Mouse (Mus musculus): Measurements from ENCODE around the gene Eloa.

The Eloa gene

DNA sequence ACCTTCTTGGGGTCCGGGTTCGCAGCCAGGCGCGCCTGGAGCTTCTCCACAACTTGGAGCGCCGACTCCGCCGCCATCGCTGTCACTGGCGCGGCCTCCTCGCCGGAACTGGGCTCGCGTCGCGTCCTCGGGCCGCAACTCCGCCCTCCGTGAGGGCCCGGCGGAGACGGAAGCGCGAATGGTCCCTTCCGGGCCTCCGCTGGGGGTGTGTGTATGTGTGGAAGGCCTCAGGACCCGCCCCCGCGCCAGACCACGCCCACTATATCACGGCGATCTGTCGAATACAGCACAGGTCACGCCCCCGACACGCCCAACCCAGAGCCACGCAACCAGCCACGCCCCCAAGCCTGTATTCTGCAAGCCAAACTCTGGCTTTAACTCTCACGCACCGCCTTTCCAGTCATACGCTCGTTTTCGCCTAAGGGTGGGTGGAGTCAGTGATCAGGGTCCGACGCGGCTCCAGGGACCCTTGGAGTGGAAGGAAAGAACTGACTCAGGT, at the start of gene Eloa:
Eloa (minus strand) TSS at position 215 of the 499 bp plus-strand sequence.
- DNase-seq (ENCODE audit: low spot score in 2 of 2) = peak; percentile 100

DNA sequence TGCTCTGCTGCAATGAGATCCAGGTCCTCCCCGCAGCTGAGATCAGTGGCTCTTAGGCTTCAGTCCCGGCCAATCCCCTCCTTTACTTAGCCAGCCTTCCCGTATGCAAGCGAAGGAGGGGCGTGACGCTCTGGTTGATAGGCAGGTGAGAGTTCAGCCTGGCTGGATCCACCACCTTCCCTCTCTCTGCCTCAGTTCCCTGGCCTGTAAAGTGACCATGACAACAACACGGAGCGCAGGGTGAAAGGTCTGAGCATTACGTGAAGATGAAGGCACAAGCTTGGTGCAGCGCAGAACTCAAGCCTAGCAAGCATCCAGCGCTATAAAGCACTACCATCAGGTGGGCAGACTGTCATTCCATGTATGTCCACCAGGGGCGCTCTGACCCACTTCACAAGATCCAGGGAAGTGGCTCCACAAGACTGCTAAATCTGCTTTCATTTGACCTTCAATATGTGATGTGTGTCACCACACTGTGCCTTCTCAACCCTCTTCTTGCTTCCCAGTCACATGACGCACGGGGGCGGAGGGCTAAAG, 49.7 kb upstream of the Eloa start:
- peak; percentile 70 to 88 for DNase-seq (ENCODE audit: low spot score in 2 of 2)

DNA sequence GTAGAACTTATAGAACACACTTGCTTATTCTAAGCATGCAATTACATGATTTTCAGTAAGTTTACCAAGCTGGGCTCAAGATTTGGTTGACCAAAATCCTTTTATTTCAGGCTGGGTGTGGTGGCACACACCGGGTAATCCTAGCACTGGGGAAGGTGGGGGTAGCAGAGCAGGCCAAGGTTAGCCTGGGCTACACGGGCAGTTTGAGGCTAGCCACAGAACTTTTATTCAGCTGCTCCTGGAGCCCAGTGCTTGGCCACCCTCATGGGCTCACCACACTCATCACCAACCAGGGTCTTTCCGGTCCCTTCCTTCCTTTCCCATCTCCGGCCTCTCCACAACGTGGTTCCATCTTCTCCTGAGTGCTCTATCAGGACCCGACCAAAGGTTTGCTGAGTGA, 49.0 kb upstream of the Eloa start:
- DNase-seq (ENCODE audit: low spot score in 2 of 2) = no peak

DNA sequence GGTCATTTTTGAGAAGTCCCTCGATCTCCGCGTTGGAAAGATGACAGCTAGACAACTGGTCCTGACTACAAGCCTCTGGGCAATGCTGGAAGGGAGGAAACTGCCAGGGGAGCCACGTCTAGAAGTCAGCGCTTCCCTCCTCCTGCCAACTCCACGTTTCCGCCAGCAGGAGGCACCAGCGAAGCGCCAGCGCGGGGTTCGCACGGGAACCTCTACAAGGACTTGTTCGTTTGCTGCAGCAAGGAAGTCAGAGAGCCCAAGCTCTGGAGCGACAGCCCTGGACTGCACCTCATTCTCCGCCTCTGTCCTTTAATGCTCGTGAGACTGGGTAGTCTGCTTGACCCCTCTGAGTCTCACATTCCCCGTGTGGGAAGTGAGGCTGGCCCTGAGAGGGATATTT, 48.4 kb upstream of the Eloa start:
- peak; percentile 59 to 81 for DNase-seq (ENCODE audit: low spot score in 2 of 2)

DNA sequence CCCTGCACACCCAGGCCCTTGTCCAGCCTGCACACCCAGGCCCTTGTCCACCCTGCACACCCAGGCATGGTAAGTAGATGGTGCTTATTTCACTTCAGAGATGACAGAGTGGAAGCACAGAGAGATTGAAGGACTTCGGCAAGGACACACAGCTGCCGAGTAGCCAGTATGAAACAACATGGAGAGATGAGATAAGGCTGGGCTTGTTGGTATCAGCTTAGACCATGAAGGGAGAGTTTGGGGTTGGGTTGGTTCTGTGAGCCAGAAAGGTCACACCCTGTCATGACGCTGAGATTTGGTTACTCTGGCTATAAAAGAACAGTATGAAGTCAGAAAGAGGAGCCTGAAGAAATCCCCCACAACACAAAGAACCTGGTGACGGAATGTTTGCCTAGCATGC, 47.8 kb upstream of the Eloa start:
- no peak for DNase-seq (ENCODE audit: low spot score in 2 of 2)

DNA sequence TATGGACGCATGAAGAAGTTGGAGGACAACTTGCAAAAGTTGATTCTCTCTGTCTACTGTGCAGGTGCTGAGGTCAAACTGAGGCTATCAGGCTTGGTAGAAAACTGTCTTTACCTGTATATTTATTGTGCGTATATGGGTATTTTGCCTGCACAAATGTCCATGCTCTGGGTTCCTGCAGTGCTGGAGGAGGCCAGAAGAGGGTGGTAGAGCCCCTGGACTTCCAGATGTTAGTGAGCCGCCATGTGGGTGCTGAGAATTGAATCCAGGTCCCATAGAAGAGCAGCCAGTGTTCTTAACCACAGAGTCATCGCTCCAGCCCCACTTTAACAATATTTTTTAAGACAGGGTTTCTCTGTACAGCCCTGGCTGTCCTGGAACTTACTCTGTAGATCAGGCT, 41.6 kb upstream of the Eloa start:
- no peak for DNase-seq (ENCODE audit: low spot score in 2 of 2)

DNA sequence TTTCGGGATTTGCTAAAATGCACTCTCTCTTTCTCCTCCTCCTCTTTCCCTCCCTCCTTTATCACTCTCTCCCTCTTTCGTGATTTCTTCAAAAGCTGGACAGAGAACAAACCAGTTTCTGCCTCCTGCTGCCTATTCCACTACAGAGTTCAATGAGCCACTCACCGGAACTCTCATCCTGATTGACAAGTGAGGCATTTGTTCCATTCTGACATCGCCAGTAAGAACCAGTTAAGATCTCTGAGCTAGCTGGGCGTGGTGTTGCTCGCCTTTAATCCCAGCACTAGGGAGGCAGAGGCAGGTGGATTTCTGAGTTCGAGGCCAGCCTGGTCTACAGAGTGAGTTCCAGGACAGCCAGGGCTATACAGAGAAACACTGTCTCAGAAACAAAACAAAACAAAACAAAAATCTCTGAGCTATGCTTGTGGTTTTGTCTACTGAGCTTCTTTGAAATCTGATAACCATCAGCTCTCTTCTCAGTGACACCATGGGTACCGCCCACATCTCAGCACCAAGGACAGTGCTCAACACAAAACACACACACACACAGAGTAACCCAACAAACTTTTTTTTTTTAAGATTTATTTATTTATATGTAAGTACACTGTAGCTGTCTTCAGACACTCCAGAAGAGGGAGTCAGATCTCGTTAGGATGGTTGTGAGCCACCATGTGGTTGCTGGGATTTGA, 38.4 kb upstream of the Eloa start:
- DNase-seq (ENCODE audit: low spot score in 2 of 2) = peak in 1 of 2 experiments; percentile 46

DNA sequence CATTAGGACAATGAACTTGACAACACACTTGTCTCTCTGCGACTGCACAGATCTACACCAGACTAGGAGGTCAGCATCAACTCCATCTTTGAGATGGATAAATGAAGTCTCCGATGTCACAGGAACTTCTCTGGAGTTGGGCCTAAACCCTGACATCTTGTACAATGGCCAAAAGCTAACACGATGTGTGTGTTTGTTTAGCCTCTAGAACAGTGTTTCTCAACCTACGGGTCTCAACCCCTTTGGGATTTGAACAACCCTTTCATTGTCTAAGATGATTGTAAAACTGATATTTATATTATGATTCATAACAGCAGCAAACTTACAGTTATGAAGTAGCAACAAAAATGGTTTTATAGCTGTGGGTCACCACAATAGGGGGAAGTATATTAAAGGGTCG, 36.4 kb upstream of the Eloa start:
- no peak for DNase-seq (ENCODE audit: low spot score in 2 of 2)

DNA sequence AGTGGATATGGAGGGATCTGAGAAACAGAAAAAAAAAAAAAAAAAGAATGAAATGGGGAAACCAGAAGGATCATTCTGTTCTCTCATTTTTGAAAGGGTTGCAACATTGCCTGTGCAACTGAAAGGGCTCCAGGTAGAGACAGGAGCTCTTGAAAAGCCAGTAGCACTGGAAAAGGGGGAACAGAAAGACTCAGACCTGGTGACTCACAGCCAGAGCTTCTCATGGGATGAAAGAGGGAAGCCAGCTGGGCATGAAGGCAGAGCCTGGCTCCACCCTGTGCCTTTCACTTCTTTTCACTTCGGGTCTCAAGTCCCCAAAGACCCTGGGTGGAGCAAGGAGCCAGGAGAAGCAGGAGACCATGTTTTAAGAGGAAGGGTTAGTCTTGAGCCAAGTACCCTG, 34.5 kb upstream of the Eloa start:
- DNase-seq (ENCODE audit: low spot score in 2 of 2) = no peak

DNA sequence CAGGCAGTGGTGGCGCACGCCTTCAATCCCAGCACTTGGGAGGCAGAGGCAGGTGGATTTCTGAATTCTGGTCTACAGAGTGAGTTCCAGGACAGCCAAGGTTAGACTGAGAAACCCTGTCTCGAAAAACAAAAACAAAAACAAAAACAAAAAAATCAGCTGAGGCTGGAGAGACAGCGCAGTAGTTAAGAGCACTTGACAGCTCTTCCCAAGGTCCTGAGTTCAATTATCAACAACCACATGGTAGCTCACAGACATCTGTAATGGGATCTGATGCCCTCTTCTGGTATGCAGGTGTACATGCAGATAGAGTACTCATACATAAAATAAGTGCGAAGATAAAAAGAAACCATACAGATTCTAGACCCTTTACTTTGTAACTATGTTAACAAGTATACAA, 32.3 kb upstream of the Eloa start:
- DNase-seq (ENCODE audit: low spot score in 2 of 2) = no peak

DNA sequence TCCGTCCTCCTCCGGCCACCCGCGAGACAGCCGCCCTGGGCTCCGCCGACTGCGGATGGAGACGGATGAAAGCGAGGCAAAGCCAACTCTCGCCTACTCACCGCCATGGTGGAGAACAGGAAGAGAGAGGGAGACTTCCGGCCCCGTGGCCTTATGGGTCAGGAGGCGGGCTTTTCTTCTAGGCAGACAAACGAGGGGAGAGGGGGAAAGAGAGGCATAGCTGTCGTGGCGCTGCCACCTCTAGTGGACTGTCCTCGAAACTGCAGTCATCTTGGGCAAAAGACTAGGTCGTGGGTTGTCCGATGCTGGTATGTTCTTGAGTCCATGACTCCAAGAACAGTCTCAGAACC, 31.7 kb upstream of the Eloa start, which contains the start of gene Rpl11:
Rpl11 (minus strand) TSS at position 182 of the 350 bp plus-strand sequence.
- DNase-seq (ENCODE audit: low spot score in 2 of 2) = peak; percentile 82 to 93

DNA sequence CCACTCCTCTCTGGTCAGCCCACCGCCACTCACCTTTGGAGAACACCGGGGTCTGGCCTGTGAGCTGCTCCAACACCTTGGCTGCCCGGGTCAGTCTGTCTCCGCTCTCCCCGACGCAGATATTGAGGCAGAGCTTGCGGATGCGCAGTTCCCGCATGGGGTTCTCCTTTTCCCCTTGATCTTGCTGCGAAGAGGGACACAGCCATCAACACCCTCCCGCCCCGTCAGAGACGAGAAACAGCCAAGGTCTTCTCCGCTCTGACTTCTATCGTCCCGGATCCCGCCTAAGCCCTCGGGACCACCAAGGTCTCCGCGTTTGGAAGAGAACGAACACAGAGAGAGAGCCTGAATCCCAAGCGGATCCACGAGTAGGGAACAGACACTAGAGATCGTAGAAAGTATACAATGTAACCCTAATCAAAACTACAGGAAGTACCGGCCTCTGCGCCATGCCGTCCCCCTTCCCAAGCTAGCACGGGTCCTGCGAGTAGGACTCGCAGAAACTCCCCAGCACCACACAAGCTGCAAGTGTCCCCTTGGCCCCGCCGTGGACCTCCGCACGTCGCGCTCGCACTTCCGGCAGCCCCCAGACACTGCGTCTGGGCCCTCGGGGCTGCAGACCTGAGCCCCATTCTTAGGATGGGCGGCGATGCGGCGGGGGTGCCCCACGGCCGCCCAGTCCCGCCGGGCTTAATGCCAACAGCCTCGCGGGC, 31.1 kb upstream of the Eloa start:
- DNase-seq (ENCODE audit: low spot score in 2 of 2) = peak; percentile 32 to 59

DNA sequence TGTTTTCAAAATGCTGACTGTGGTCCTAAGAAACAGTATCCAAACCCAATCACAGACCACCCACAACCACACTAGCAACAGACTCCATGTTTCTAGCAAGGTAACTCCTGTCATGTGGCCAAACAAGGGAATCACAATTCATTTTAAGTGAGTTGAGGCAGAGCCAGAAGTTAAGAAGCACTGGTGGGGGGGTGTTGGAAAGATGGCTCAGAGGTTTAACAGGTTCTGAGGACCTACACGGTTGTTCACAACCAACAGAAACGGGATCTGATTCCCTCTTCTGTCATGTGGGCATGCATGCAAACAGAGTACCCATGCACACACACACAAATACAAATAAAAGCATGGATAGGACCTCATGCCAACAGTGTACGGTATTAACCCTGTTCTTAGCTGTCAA, 30.5 kb upstream of the Eloa start:
- no peak for DNase-seq (ENCODE audit: low spot score in 2 of 2)

DNA sequence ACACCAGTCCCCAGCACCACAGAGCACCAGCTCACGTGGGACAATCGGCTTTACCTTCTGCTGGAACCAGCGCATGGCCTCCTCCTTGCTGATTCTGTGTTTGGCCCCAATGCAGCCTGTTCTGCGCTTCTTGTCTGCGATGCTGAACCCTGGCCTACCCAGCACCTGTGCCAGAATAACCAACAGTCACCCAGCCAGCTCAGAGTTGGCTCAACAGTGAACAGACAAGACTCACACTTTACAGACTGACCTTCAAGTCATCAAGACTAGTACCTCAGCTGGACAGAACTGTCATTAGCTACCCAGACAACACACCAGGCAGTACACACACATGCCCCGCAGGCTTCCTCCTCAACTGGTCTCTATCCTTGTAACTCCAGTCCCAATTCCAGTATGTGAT, 28.7 kb upstream of the Eloa start:
- DNase-seq (ENCODE audit: low spot score in 2 of 2) = no peak

DNA sequence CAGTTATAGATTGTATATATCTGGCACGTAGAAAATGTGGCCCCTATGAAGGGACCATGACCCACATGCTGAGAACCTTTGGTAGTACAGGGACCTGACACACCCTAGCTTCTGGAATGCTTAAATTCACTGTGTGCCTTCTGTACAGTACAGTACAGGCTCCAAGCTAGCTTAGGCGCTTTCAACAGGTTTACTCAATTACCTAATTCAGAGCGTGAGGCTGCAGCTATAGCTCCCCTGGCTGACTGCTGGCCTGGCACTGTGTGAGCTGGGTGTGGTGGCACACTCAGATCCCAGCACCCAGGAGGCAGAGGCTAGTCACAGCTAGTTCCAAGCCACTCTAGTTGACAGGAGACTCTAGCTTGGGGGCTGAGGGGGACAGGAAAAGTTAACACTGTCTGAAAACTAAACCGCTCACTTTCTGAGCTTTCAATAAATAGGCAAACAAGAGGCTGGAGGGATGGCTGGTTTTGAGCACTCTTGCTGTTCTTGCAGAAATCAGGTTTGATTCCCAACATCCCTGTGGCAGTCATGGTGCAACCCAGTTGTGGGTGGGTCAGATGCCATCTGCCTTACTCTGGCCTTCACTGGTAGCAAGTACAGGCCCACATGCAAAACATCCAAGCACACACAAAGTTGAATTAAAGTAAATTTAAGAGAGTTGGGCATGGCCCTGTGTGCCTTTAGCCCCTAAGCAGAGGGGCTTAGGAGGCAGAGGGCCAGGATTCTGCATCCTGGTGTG, 26.9 kb upstream of the Eloa start:
- DNase-seq (ENCODE audit: low spot score in 2 of 2) = no peak

DNA sequence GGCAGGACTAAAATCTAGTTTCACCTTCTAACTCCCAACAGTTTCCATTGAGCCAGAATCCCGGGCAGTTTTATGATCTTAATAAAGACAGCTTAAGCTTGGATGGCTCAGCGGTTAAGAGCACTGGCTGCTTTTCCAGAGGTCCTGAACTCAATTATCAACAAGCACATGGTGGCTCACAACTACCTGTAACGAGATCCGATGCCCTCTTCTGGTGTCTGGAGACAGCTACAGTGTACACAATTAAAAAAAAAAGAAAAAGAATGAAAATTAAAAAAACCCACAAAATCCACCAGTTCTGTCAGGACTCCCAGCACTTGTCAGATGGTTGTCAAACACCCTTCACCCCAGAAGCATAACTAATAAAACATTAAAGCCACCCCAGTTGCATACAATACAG, 26.1 kb upstream of the Eloa start:
- DNase-seq (ENCODE audit: low spot score in 2 of 2) = no peak

DNA sequence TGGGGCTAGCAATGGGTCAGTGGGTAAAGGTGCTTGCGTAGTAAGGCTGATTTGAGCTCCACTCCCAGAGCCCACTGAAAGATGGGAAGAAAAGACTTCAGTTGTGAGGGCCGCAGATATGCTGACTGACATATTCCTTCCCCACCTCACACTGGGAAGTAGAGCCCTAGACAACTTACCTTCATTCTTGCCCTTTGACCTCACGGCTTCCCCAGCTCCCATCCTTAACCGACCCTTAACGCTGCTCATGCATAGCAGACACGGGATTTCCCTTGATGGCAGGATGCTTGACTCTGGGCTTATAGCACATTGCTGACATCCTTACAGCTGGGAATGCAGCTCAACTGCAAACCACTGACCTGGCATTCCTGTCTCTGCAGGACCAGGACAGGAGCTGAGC, 25.3 kb upstream of the Eloa start:
- DNase-seq (ENCODE audit: low spot score in 2 of 2) = no peak

DNA sequence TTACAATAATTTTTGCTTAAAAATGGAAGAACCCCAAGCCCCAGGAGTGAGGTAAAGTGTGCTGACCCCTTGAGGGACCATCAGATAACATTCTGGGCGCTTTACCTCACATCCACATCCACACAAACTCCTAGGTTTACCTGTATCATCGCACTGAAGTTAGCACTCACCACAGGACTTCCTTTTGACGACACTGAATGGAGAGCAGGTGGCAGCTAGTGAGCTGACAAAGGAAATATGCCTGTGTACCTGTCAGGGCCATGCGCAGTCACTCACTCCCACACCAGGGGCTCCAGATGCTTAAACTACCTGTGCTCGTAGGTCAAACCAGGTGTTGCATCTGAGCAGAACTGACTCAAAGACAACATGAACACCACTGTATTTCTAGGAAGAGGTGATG, 23.5 kb upstream of the Eloa start:
- DNase-seq (ENCODE audit: low spot score in 2 of 2) = no peak

DNA sequence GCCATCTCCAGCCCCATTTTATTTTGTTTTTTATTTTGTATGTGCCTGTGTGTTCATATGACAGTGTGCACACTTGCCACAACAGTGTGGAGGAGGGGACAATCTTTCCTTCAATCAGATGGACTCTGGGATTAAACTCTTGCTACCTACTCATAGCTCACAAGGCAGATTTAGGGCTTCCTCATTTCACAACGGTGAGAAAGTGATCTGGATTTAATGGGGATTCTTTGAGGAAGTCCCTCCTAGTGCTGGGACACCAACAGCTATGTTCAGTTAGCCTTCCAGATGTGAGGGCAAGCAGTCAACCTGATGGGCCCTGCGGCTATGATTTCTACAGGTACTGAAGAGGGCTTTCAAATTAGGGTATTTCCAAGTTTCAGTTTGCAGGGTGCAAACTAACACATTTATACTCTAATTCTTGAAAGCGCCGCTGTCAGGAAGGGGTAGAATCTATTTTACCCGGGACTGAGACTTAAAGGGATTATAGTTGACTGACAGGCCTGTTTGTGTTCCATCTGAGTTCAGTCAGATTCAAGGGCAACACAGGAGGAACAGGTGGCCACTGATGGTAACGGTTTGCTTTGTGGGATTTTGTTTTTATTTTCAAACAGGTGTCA, 22.3 kb upstream of the Eloa start:
- no peak for DNase-seq (ENCODE audit: low spot score in 2 of 2)

DNA sequence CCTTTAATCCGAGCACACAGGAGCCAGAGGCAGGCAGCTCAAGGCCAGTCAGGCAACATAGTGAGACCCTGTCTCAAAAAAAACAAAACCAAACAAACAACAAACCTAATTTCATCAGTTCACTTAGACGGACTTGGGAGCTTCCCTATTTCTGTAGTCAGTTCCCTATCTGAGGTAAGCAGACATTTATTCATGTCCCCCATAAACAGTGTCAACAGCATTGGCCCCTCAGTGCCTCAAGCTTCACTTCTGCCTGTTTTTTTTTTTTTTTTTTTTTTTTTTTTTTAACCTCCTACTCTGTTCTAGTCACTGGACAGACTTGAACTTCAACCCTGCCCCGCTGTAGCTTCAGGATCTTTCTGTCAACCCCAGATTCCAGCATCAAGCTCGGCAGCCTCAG, 13.5 kb upstream of the Eloa start:
- no peak for DNase-seq (ENCODE audit: low spot score in 2 of 2)

DNA sequence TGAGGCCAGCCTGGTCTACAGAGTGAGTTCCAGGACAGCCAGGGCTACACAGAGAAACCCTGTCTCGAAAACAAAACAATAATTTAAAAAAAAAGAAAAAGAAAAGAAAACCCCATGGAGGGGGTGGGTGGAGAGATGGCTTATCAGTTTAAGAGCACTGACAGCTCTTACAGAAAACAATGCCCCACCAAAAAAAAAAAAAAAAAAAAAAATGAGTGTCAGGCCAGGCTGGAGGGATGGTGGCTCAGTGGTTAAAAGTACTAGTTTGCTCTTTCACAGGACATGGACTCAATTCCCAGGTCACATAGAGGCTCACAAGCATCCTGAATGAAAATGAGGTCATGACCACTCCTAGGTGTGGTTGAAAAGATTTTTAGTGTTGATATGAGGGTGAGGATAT, 11.7 kb upstream of the Eloa start:
- no peak for DNase-seq (ENCODE audit: low spot score in 2 of 2)

Data from spleen, postnatal 10 days (tissue).